Comparison of ENCODE assay signal across 8 mouse cellular contexts in genomic region chr6:86437711-86438110, GRCm38 (mm10). TPM values are rescaled to one million over a fixed set of nuclear protein-coding genes. Genes with fewer than 3 reads are reported as not detected.
DNase-seq lines count a peak whose midpoint lies in the region; ATAC-seq and TF ChIP-seq lines count a peak whose summit lies in the region.

No protein-coding gene starts in this region.

- peak overlapping the region; percentile 65 for H3K4me2 ChIP-seq in kidney, embryonic 14.5 days (replicated peaks; ENCODE audit: low read depth, low read length)
- H3K4me2 ChIP-seq in liver, embryonic 14.5 days (ENCODE audit: low read depth) = peak overlapping the region; percentile 93

- peak; percentile 80 for TF ChIP-seq CTCF in liver, embryonic 14.5 days (IDR thresholded peaks at IDR 0.05; ENCODE audit: low read depth)

- H3K9me3 ChIP-seq in kidney, embryonic 14.5 days (ENCODE audit: control insufficient read depth, low read length) = no peaks in the 10 kb centered on the region
- no peaks in the 10 kb centered on the region for H3K9me3 ChIP-seq in liver, embryonic 14.5 days (ENCODE audit: control insufficient read depth, low read length)

- H3K36me3 ChIP-seq in kidney, embryonic 14.5 days (ENCODE audit: control insufficient read depth, insufficient read depth, low read length) = peaks cover 40% of the 10 kb centered on the region
- no peaks in the 10 kb centered on the region for H3K36me3 ChIP-seq in liver, embryonic 14.5 days (replicated peaks; ENCODE audit: control insufficient read depth, insufficient read depth, low read depth)

- peaks cover 4% of the 10 kb centered on the region; the same call in 1 of the 2 replicates for H3K4me1 ChIP-seq in kidney, embryonic 14.5 days (ENCODE audit: control insufficient read depth, insufficient read depth, low read length)
- H3K4me1 ChIP-seq in liver, embryonic 14.5 days (replicated peaks; ENCODE audit: control insufficient read depth in 2 of 2, insufficient read depth in 2 of 2, low read length in 1 of 2) = peaks cover 5 to 8% of the 10 kb centered on the region in 2 experiments; a peak in 2 of 4 replicates

- TF ChIP-seq EP300 in liver, embryonic 14.5 days (IDR thresholded peaks at IDR 0.05; ENCODE audit: low read depth) = no peak

- H3K27me3 ChIP-seq in kidney, embryonic 14.5 days (ENCODE audit: control insufficient read depth, insufficient read depth, low read length) = no peaks in the 10 kb centered on the region
- H3K27me3 ChIP-seq in liver, embryonic 14.5 days (ENCODE audit: control insufficient read depth, insufficient read depth, low read length) = no peaks in the 10 kb centered on the region

- peak; percentile 78 for DNase-seq in CD4-positive, CD25-positive, alpha-beta regulatory T cell, adult 2 months (ENCODE audit: low read depth, low spot score)
- peak; percentile 36 to 52 for DNase-seq in adrenal gland, adult 18-20 months (ENCODE audit: low spot score in 2 of 2)
- peak; percentile 75 for DNase-seq in embryo, embryonic 11 days
- DNase-seq in heart, adult 8-10 months (ENCODE audit: low spot score) = peak; percentile 38
- DNase-seq in liver, embryonic 14.5 days (ENCODE audit: low read depth in 3 of 3, low spot score in 3 of 3) = peak; percentile 57 to 71 (median 62)
- peak; percentile 46 to 63 for DNase-seq in natural killer cell, adult 2 months (ENCODE audit: low spot score in 2 of 2)
- DNase-seq in testis, postnatal 10 days (ENCODE audit: low spot score) = peak; percentile 70

- peak overlapping the region; percentile 83 for H3K9ac ChIP-seq in kidney, embryonic 14.5 days (ENCODE audit: low read depth, low read length)
- H3K9ac ChIP-seq in liver, embryonic 14.5 days (replicated peaks) = peak overlapping the region; percentile 97

- ATAC-seq in kidney, embryonic 14.5 days (ENCODE audit: low FRiP score, low TSS enrichment) = peak; percentile 72
- peak; percentile 66 for ATAC-seq in liver, embryonic 14.5 days (ENCODE audit: insufficient read depth)

- 1% methylated on average over 14 of the region's 14 CpGs for WGBS in kidney, embryonic 14.5 days
- WGBS in liver, embryonic 14.5 days (ENCODE audit: insufficient replicate concordance) = 2% methylated on average over 14 of the region's 14 CpGs

- H3K27ac ChIP-seq in kidney, embryonic 14.5 days (ENCODE audit: low read depth, low read length) = peak overlapping the region; percentile 95
- peak overlapping the region; percentile 94 for H3K27ac ChIP-seq in liver, embryonic 14.5 days

- peak overlapping the region; percentile 86 for H3K4me3 ChIP-seq in kidney, embryonic 14.5 days (ENCODE audit: low read length)
- H3K4me3 ChIP-seq in liver, embryonic 14.5 days (ENCODE audit: insufficient read depth in 1 of 2, low read depth in 2 of 2, low read length in 2 of 2) = peak overlapping the region; percentile 89 to 97

RNA-seq across cellular contexts. Expression of gene C87436, which starts 0.5 kb away (rescaled TPM):
- 10 to 100 TPM; 18.1 to 18.6 TPM for total RNA-seq in adrenal gland, adult 18-20 months (2021)
- 10 to 100 TPM in 2 of 4 experiments, 1 to 10 TPM in 2; 9.6 to 11.6 (median 10.0) TPM for total RNA-seq in heart, adult 8-10 months (2022)
- polyA plus RNA-seq in kidney, embryonic 14.5 days (2014; fragmentation: Nextera tagmentation; extraction: Ambion mirVana) = 23.3 and 23.5 TPM in 2 replicates
- 4.7 and 6.2 TPM in 2 replicates for polyA plus RNA-seq in liver, embryonic 14.5 days (2012; rRNA removed)
- 10.5 and 10.7 TPM in 2 replicates for polyA plus RNA-seq in liver, embryonic 14.5 days (2014; fragmentation: Nextera tagmentation; extraction: Ambion mirVana)

RNA-seq across cellular contexts. Expression of gene Gm44790, which starts 11.3 kb away (rescaled TPM):
- 1 to 10 TPM in 1 of 2 experiments, not detected in 1; 2.7 TPM for total RNA-seq in adrenal gland, adult 18-20 months (2021)
- total RNA-seq in heart, adult 8-10 months (2022) = 1 to 10 TPM in 1 of 4 experiments, under 1 TPM in 1, not detected in 2; 0.47 to 3.2 TPM
- not detected in 2 replicates for polyA plus RNA-seq in kidney, embryonic 14.5 days (2014; fragmentation: Nextera tagmentation; extraction: Ambion mirVana)
- polyA plus RNA-seq in liver, embryonic 14.5 days (2012; rRNA removed) = 0.11 TPM in 1 of 2 replicates, not detected in the other
- not detected in 2 replicates for polyA plus RNA-seq in liver, embryonic 14.5 days (2014; fragmentation: Nextera tagmentation; extraction: Ambion mirVana)

RNA-seq across cellular contexts. Expression of gene Tia1, which starts 33.7 kb away (rescaled TPM):
- 10 to 100 TPM; 40.3 to 56.3 TPM for total RNA-seq in adrenal gland, adult 18-20 months (2021)
- total RNA-seq in heart, adult 8-10 months (2022) = 10 to 100 TPM; 16.3 to 20.2 (median 17.6) TPM
- 187 and 236 TPM in 2 replicates for polyA plus RNA-seq in kidney, embryonic 14.5 days (2014; fragmentation: Nextera tagmentation; extraction: Ambion mirVana)
- polyA plus RNA-seq in liver, embryonic 14.5 days (2012; rRNA removed) = 13.5 and 14.7 TPM in 2 replicates
- polyA plus RNA-seq in liver, embryonic 14.5 days (2014; fragmentation: Nextera tagmentation; extraction: Ambion mirVana) = 16.0 and 16.9 TPM in 2 replicates

RNA-seq across cellular contexts. Expression of gene Pcyox1, which starts 40.8 kb away (rescaled TPM):
- 100 to 1,000 TPM; 114 to 221 TPM for total RNA-seq in adrenal gland, adult 18-20 months (2021)
- total RNA-seq in heart, adult 8-10 months (2022) = 10 to 100 TPM; 68.7 to 96.5 (median 89.3) TPM
- 40.9 and 96.4 TPM in 2 replicates for polyA plus RNA-seq in kidney, embryonic 14.5 days (2014; fragmentation: Nextera tagmentation; extraction: Ambion mirVana)
- 17.7 and 22.0 TPM in 2 replicates for polyA plus RNA-seq in liver, embryonic 14.5 days (2012; rRNA removed)
- polyA plus RNA-seq in liver, embryonic 14.5 days (2014; fragmentation: Nextera tagmentation; extraction: Ambion mirVana) = 37.7 and 39.4 TPM in 2 replicates

Comparison
In these comparisons a context has a peak if more than half of its experiments do, and no peak if none do; other contexts are left out.
1. Peak in every context shown above with its lines: DNase-seq, ATAC-seq, H3K4me3 ChIP-seq and H3K27ac ChIP-seq.